Mouse (Mus musculus) spleen, embryonic (tissue): ENCODE results near the gene Kat7.

Experiments
- CTCF ChIA-PET: fragments of 350-600 bp; sonication (Branson Sonifier 250); formaldehyde crosslinking; loops from one replicate; lab custom pipeline; 2022; lab: Charles Lee

Kat7 gene

GRCm38 (mm10) chr11:95310007-95310647 is at the start of gene Kat7:
Gene Kat7, minus strand, starts transcription at chr11:95310246.
- CTCF ChIA-PET, result interaction anchor here (0.6 kb wide), 1 partner anchor 11 kb away, joined by 3 read pairs; no protein-coding TSS in a partner anchor

DNA sequence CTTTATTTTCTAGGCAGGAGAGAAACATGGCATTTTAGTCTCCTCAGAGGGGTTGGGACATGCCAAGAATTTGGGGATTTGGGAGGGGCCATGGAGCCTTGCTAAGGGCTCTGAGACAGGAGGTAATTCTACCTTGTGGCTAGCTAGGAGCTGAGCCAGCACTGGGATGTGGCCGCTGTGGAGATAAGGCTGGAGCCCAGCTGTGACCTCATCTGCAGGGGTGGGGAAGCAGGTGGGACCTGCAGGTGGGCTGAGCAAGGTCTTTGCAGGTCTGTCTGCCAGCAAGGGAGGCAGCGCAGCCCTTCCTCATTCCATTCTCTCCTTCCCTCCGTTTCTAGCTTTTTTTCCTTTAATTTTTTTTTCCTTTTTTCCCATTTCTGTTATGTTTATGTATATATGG is 48.2 kb upstream of the Kat7 start:
- CTCF ChIA-PET, result no interaction called here

GRCm38 (mm10) chr11:95356469-95357273 is 46.6 kb upstream of the Kat7 start:
- CTCF ChIA-PET, result interaction anchor here (0.5 to 1.6 kb wide), 3 partner anchors 8 to 770 kb away, joined by 3 to 4 read pairs (median 4); no protein-coding TSS in a partner anchor

DNA sequence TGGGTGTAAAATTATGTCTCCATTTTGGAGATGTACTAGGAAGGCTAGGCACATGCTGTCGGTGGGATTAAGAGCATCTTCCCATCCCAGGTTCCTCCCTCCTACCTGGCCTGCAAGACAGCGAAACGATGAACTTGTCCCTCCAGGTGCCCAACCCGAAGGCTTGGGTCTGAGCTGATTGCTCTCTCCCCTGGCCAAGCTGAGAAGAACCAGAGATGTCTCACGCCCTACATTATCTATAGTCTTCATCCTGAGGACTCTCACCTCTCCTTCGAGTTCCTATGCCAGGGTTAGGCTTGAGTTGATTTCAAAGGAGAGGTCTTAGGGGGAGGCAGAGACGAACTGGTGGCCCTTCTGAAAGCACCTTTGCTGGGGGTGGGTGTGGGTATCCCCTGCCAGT is 46.0 kb upstream of the Kat7 start:
- CTCF ChIA-PET, result interaction anchor here (0.5 to 1.6 kb wide), 2 partner anchors 97 to 771 kb away, joined by 4 read pairs; no protein-coding TSS in a partner anchor

DNA sequence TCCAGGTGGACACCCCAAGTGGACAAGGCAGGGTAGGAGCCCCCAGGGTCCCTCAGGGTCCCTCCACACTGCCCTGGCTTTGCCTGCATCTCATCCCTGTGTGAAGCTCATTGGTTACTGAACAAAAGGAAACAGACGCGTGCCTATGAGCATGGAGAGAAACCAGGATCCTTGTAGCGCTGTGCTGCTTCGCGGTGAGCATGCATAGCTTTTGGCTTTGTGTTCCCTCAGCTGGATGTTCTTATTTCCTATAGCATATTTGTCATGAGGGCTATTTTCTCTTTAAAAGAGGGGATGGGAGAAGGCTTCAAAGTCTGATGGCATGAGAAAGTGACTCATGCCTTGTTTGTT is 45.6 kb upstream of the Kat7 start:
- CTCF ChIA-PET, result interaction anchor here (0.5 to 1.6 kb wide), 2 partner anchors 97 to 771 kb away, joined by 4 read pairs; no protein-coding TSS in a partner anchor

DNA sequence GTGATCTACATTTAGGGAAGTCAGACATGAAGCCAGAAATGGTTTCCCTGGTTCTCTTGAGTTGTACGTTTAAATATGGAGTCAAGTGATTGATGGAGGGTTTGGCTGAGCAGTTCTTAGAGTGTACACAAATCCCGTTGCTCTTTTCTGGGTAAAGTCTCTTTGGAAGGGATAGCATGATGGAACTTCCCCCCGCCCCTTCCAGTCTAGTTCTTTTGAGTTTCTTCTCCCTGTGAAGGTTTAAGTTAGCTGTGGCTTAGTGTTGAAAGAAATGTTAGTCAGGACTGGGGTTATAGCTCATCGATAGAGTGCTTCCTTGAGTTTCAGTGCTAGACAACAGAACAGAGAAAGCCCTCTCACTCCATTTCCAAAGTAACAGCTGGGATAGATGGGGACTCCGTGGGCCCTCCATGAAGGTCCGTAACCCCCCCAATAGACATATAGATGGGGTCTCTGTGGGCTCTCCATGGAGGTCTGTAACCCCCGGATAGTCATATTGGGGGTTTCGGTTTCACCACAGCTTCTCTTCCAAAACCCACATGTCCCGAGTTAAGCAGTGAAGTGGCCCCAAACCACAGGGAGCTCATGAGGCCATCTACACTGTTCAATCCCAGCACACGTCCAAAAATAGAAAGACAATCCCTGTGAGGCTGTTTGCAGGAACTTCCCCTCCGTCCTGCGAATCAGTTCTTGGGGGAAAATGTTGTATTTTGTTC is 45.1 kb upstream of the Kat7 start:
- CTCF ChIA-PET, result interaction anchor here (1.6 kb wide), 1 partner anchor 96 kb away, joined by 4 read pairs; no protein-coding TSS in a partner anchor

- CTCF ChIA-PET, result no interaction called here
Measured at GRCm38 (mm10) chr11:95354228-95354944, 44.3 kb upstream of the Kat7 start.

DNA sequence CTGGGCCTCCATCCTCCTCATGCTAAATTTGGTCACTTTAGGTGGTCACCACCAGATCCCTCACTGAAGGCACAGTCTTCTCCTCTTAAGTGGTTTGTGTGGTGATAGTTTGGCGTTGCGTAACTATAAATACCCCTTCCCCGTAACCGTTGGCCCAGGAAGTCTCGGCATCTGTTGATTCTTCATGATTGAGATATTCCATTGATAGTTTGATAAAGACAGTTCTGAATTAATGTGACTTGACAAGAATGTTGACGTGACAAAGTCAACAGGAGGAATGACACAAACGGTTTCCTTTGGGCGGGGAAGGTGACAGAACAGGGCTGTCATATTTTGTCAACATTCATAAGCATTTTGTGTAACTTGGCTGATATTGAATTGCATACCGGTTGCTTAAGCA is 43.2 kb upstream of the Kat7 start:
- CTCF ChIA-PET, result interaction anchor here (0.7 kb wide), 1 partner anchor 1469 kb away, joined by 9 read pairs; no protein-coding TSS in a partner anchor

- CTCF ChIA-PET, result interaction anchor here (0.7 to 0.8 kb wide), 2 partner anchors 120 to 1469 kb away, joined by 4 to 9 read pairs; no protein-coding TSS in a partner anchor
Measured at GRCm38 (mm10) chr11:95352686-95353085, 42.6 kb upstream of the Kat7 start.

DNA sequence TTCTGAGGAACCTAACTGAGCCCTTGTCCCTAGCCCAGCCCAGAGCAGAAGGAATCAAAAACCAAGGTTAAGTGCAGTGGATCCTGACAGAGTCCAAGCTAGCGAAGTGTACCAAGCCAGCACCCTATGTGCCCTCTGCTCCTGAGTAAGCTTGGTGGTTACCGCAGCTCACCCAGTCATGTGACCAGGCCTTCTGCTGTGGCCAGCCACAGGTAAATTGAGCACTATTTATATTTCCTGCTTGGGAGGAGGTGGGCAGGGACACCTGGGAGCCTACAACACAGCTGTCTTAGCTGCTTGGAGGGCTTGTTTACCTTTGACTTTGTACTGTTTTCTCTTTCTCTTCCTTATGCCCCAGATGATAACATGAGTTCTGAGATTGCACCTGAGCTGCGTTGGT is 40.9 kb upstream of the Kat7 start:
- CTCF ChIA-PET, result interaction anchor here (0.9 to 1.1 kb wide), 2 partner anchors 28 to 323 kb away, joined by 4 to 11 read pairs; no protein-coding TSS in a partner anchor

- CTCF ChIA-PET, result interaction anchor here (1.1 kb wide), 1 partner anchor 27 kb away, joined by 4 read pairs; no protein-coding TSS in a partner anchor
Measured at GRCm38 (mm10) chr11:95350289-95350688, 40.2 kb upstream of the Kat7 start.

- CTCF ChIA-PET, result no interaction called here
Measured at GRCm38 (mm10) chr11:95344181-95344580, 34.1 kb upstream of the Kat7 start.

DNA sequence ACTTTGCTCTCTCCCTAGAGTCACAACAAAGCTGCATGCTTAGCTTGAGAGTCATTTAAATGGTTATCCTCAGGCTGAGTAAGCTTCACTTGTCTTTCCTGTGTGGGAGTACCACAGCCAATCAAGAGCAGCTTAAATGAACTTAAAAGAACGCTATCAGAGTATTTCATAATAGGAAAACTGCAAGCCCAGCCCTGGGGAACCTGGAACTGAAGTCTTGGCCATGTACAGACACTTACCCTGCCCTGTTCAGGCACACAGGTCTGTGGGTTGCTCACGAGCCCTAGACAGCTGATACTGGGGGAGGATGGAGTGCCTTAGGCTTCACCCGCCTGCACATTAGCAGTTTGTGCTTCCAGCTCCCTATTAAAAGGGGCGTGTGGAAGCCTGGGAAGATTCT is 33.1 kb upstream of the Kat7 start:
- CTCF ChIA-PET, result interaction anchor here (0.5 kb wide), 1 partner anchor 32 kb away, joined by 3 read pairs; no protein-coding TSS in a partner anchor

DNA sequence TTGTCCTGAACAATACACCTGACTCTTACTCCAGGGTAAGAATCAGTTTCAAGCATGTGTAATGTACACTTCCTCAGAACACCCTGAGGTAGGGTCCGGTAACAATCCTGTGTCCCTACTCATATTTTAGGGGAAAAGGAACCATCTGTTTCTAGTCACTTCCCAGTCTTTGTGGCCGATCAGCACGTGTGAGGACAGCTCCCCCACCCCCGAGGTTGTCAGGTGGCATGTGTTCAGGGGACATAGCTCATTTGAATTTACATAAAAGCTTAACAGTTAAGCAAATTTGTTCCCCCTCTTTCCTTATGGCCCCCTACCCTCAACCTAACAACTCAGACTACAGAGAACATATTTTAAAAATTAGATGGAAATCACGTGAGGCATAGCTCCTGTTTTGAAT is 30.6 kb upstream of the Kat7 start:
- CTCF ChIA-PET, result interaction anchor here (1.1 kb wide), 1 partner anchor 40 kb away, joined by 3 read pairs; no protein-coding TSS in a partner anchor

- CTCF ChIA-PET, result interaction anchor here (1.1 kb wide), 1 partner anchor 39 kb away, joined by 3 read pairs; no protein-coding TSS in a partner anchor
Measured at GRCm38 (mm10) chr11:95340259-95340658, 30.2 kb upstream of the Kat7 start.

- CTCF ChIA-PET, result interaction anchor here (0.7 to 1.1 kb wide), 3 partner anchors 39 to 971 kb away, joined by 3 read pairs; no protein-coding TSS in a partner anchor
Measured at GRCm38 (mm10) chr11:95339471-95340021, 29.5 kb upstream of the Kat7 start.

DNA sequence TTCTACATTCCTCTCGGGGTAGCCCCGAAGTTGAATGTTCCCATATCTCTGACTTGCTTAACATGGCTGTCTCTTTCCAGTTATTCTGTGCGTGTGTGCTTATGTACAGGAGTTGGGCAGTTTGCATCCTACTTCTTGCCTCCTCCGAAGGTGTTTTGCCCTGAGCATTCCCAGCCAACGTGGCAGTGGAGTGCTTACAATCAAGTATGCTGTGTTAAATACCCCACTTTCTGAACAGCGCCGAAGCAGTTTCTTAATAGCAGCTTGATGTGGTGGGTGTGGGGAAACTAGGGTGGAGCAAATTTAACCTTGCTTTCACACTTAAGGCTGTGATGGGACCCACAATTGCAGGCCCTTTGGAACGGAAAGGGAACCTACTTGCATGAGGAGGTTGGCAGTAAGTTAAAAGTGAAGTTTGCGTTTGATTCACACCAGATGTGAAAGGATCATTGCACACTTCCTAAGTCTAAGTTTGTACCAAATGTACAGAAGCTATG is 27.8 kb upstream of the Kat7 start:
- CTCF ChIA-PET, result no interaction called here

DNA sequence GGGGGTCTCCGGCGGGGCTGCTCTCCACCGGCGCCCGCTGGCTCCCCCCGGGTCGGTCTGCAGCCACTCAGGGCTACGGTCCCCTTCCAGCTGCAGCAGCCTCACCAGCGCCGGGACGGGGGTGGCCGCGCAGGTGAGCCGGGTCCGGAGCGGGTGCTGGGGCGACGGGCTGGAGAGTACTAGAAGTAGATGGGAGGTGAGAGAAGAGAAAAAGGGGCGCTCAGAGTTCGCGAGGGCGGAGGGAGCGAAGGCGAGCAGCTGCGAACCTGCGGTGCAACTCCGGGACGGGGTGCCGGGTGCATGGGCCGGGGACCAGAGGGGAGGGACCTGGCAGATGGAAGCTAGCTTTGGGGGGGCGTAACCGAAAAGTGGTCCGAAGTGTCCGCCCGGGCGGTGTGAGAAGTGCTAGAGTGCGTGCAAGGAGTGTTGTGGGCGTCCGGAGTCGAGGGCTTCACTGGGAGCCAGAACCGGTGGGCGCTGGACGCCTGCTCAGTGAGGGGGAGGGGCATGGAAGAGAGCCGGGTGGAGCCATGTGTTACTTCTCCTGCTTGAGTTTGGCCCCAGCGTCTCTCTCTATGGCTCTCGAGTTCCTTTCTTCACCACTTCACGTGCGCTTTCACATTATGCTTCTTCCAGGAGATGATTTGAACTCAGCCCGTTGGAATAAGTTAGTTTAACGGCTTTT is 27.2 kb upstream of the Kat7 start:
- CTCF ChIA-PET, result no interaction called here

DNA sequence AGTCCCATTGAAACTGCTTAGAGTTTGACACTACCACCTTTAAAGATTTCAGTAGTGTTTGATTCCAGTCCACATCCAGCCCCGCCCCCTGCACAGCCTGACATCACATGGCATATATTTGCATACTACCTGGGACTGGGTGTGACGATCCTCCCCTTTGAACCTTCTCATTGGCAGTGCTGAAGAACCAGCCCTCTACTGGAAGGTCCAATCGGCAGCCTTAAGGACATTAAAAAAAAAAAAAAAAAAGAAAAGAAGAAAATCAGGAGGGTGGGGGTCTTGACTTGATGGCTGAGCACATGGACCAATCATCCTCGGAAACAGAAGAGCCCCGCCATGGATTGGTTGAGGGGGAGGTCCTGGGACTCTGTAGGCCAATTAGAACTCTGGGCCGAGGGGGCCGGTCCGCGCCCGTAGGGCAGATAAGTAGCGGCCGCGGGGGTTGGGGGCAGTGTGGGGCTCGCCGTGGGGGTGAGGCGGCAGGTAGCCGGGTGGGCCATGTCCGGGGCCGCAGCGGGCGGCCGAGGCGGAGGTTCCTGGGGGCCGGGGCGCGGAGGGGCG is 26.6 kb upstream of the Kat7 start, which contains the start of gene Fam117a:
Gene Fam117a (plus strand): TSS at position 451 of the 561 bp plus-strand sequence.
- CTCF ChIA-PET, result interaction anchor here (0.6 to 0.7 kb wide), 2 partner anchors 41 to 232 kb away, joined by 3 to 4 read pairs; no protein-coding TSS in a partner anchor
